Mouse (Mus musculus): Measurements from ENCODE around the gene Tmem248.

Gene Tmem248

DNA sequence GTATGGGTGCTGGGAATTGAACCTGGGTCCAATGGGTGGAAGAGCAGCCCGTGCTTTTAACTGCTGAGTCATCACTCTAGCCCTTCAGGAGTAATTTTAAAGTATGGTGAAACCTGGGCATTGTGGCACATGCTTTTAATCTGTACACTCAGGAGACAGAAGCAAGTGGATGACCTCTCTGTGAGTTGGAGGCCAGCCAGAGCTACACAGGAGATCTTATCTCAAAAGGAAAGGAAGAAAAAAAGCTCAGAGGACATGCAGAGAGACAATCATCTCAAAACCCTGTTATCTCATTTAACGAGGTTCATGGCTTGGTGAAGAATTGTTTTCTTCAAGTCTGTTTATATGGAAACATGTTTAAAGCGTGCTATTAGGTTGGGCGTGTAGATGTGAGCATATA is 12.9 kb upstream of the Tmem248 start:
- DNase-seq (ENCODE audit: low spot score in 2 of 2): no peak

DNA sequence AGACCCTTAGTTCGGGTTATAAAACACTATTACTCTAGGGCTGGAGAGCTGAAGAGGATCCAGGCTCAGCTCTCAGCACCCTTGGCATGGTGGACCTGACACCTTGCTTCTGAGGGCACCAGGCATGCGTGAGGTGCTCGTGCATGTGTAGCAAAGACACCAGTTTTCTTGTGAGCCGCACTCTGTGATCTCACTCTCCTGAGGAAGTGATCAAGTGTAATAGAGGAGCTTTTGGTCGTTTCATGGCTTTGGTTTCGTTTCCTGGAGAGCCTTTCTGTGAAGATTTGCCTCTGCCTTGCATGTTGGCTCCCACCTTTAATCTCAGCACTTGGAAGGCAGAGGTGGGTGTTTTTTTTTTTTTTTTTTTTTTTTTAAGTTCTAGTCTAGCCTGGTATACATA is 12.3 kb upstream of the Tmem248 start:
- no peak for DNase-seq (ENCODE audit: low spot score in 2 of 2)

DNA sequence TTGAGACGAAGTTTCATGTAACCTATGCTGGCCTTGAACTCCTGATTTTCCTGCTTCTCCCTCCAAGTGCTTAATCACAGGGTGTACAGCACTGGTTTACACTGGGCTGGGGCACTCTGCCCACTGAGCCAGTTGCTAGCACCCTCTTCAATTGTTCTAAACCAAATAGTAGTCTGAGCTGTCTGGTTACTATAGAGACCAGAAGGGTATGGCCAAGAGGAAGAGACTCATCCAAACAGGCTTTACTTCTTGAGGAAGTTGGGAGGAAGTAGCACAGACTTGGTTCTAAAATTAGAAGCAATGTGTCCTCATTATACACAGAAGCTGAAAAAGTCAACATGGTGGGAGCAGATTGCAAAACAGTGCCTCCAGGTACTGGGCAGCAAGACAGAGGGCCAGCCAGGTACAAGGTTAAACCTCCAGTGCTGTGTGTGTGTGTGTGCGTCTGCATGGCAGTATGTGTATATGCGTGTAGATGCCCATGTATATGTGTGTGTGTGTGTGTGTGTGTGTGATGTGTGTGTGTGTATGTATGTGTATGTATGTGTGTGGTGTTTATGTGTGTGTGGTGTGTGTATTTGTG is 11.3 kb upstream of the Tmem248 start:
- no peak for DNase-seq (ENCODE audit: low spot score in 2 of 2)

DNA sequence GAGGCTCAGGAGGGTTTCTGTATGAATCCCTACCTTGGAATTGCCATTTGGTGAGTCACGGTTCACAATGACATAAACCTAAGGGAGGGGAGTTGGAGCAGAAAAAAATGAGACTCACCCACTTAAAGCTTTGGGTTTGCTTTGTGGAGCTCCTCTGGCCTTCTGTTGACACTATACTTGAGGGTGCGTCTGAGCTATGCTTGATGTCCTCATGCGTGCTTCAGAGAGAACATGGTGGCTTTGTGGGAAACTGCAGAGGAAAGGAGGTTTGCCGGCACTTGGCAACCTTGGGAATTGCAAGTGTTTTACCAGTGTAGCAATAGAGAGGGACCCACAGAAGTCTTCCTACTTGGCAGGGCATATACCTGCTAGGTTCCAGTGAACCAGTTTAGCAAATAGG is 9.6 kb upstream of the Tmem248 start:
- no peak for DNase-seq (ENCODE audit: low spot score in 2 of 2)

DNA sequence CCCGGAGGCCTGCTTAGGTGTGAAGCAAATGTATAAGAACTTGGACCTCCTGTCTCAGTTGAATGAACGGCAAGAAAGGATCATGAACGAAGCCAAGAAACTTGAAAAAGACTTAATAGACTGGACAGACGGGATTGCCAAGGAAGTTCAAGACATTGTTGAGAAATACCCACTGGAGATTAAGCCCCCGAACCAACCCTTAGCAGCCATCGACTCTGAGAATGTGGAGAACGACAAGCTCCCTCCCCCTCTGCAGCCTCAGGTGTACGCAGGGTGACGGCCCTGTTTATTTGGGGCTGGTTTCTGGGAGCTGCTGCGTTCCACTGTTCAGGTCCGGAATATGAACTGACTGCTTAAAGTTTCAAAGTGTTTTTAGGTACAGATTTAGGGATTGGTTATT is 3.9 kb upstream of the Tmem248 start:
- DNase-seq (ENCODE audit: low spot score in 2 of 2): no peak

DNA sequence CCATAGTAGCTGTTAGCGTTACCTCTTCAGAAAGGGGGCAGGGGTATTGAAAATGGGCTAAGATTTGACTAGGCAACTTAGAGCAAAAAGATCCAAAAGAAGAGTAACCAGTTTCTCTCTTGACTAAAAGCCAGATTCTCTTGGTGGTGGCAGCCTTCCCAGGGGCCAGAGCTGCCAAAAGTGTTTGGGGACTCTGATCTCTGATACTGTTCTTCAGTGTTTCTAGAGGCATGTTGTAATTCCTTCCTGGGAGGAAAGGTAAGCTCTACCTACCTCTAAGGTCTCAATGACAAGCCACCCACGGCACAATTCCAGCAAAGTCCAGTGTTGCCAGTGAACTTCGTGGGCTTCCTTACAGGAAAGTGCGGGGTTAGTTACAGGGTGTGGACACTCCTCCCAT is 525 bp downstream of the Tmem248 start:
- DNase-seq (ENCODE audit: low spot score in 2 of 2): no peak

DNA sequence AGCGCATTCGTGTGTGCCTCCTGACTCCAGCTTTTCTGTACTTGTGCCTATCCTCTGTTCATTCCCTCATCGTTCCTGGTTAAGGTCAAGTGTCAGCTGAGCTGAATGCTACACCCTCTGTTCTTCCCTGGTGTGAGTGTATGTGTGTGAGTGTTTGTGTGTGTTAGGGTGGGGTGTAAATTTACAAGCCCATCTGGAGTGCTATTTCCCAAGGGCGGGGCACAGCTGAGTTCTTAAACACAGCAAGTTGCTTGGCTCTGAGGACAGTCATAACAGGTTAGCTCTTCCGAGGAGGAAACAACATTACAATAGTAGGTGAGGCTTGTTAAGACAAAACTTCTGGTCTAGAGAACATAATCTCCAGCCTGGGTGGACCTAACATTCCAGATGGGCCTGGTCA is 1.5 kb downstream of the Tmem248 start:
- DNase-seq (ENCODE audit: low spot score in 2 of 2): no peak

DNA sequence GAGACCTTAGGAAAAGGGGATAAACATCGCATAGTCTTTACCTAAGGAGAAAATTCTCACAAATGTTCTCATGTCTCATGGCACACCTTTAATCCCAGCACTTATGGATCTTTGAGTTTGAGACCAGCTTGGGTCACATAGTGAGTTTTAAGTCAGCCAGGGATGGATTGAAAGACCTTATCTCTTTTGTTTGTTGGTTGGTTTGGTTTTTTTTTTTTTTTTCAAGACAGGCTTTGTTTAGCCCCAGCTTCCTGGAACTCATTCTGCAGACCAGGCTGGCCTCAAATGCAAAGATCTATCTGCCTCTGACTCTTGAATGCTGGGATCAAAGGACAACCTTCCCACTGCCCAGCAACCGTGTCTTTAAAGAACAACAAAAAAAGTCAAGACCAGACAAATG is 4.4 kb downstream of the Tmem248 start:
- DNase-seq (ENCODE audit: low spot score in 2 of 2): no peak

DNA sequence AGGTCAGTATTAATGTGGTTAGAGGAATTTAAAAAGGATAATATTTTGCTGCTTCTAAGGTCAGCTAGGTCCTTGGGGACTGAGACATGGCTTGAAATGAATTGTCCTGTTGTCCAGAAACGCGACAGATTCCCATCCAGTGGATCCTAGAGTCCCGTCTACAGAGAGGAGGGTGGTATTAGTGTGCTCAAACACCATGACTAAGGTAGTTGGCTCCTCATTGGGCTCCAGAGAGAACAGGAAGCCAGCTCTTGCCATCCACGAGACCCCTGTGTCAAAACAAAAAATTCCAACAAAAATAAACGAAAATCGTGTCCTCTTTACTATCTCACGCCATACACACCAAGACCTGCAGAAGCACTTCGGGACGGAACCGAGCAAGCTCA is 4.9 kb downstream of the Tmem248 start:
- DNase-seq (ENCODE audit: low spot score in 2 of 2): no peak

DNA sequence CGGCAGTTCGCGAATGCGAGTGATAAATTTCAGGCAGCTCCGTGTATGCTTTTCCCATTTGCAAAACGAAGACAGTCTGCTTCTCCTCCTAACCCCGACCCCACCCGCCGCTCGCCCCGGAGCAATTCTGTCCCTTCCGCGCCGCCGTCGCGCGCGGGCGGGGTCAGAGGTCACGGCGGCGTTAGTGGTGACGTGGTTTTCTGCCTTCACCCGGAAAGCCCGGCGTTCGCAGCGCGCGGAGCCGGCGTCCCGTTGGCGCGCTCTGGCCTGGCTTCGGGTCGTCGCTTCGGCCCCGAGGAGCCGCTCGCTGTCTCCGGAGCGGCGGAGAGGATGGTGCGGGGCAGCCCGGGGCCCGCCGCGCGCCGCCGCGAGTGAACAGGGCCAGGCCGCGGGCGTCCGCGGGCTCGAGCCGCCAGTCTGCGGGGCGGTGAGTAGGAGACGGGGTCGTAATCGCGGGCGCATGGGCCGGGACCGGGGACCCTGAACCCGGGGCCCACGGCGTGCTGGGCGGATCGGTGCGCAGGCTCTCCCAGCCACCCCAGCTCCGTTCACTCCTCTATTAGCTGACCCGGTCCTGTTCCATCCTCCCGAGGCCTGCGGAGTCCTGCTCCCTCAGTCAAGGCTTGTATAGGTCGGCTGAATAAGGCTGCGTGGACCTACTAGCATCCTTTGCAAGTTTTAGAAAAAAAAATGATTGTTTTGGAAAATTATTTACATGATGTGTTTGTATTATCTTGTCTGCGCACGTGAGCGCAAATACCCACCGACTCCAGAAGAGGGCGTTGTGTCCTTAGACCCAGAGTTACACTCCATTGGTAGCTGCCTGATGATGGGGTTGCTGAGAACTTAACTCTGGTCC is 5.5 kb downstream of the Tmem248 start:
- DNase-seq (ENCODE audit: low spot score in 2 of 2): peak; percentile 93

DNA sequence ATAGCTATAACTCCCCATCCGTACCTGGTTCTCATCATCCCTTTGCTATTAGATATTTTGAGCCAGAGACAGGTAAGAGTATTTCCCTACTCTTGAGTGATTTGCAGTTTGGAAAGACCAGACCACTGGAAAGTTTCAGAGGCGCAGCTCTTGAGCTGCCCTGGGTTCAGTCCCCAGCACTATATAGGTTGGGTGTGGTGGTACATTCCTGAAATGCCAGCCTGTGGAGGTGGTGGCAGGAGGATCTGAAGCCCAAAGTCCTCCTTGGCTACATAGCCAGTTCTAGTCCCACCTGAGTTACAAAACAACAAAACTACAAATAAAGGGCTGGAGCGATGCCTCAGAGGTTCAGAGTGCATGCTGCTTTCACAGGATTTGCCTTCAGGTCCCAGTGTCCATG is 9.9 kb downstream of the Tmem248 start:
- DNase-seq (ENCODE audit: low spot score in 2 of 2): no peak

DNA sequence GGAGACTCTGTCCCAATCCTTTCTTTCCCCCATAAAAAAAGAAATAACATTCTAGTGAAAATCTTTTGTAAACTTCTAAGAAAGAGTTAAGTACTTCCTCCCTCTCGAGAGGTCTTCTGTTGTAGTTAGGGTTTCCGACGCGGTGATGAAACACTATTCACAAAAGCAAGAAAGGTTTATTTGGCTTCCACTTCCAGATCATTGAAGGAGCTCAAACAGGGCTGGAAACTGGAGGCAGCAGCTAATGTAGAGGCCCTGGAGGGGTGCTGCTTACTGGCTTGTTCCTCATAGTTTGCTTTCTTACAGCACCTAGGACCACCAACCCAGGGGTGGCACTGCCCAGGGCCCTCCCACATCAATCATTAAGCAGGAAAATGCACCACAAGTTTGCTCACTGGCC is 11.2 kb downstream of the Tmem248 start:
- DNase-seq (ENCODE audit: low spot score in 2 of 2): no peak

DNA sequence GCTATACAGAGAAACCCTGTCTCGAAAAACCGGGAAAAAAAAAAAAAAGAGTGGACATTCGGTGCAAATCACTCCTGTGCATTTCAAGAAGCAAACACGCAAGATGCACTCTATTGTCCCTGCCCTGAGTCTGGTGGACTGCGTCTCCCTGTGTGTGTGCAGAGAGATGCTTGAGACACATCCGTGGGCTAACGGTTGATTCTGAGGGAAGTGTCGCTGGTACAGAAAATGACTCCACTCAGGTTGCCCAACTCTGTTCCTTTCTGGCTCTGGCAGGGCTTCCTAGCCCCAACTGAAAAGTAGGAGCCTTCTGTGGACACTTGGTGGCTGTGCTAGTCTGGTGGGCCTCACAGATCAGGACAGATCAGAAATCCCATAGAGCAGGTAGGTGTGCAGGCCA is 19.4 kb downstream of the Tmem248 start:
- no peak for DNase-seq (ENCODE audit: low spot score in 2 of 2)

DNA sequence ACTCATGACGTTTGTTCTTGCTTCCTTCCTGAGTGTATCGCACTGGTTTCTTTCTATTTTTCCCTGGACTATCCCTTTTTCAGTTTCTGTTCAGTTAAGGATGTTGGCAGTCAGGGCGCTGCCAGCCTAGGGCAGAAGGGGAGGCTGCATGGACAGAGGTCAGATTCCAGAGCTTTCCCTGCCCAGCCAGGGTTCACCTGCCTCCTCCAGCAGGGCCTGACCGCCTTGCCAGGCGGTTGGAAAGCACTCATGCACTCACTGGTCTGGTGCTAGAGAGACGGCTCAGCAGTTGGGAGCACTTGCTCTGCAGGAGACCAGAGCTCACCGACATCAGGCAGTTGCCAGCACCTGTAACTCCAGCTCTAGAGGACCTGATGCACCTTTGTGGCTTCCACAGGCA is 22.4 kb downstream of the Tmem248 start:
- DNase-seq (ENCODE audit: low spot score in 2 of 2): no peak

DNA sequence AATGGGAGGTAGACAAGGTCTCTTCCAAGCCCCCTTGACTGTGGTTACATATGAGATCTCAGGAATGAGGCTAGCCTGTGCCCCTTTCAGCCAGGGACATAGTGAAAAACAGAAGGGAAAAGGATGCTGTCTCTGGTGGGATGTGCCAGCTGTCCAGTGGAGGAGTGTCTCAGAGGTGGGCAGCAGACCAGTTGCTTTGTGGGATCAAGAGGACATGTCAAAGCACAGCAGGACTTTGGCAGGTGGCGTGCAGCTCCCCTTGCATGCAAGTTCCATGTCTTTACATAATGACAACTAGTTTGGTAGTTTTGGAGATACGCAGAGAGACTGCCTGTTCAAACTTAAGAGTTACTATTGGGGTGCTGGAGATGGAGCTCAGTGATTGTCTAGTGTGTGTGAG is 23.0 kb downstream of the Tmem248 start:
- no peak for DNase-seq (ENCODE audit: low spot score in 2 of 2)

DNA sequence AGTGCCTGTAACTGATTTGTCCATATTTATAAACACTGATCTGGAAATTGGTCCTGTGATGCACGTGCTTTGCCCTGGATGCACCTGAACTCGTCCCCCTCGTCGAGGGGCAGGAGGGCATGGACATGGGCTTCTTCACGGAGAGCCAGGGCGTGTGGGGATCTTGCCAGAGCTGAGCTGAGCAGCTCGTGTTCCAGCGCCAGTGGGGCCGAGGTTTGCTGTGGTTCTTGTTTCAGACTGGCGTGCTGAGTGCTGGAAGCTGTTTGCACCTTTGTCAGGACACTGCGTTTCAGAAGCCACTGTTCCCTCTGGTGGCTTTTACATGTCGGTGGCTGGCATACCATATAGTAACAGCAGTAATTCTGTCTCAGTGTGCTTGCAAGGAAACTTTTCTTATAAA is 24.5 kb downstream of the Tmem248 start:
- no peak for DNase-seq (ENCODE audit: low spot score in 2 of 2)

DNA sequence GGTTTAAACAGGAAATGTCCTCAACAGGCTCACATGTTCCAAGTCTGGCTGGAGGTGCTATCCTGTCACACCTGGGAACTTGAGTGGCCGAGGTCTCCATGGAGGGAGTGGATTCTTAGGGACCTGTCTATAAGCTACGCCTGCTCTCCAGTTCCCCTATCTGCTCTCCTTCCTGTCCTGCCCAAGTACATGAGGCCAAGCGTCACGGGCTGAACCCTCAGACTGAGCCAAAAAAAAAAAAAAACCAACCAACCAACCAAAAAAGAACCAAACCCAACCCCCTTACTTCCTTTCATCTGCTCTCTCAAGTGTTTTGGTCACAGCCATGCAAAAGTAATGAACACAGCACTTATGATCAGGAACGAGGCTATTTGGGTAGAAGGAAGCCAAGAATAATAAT is 30.9 kb downstream of the Tmem248 start:
- DNase-seq (ENCODE audit: low spot score in 2 of 2): no peak

DNA sequence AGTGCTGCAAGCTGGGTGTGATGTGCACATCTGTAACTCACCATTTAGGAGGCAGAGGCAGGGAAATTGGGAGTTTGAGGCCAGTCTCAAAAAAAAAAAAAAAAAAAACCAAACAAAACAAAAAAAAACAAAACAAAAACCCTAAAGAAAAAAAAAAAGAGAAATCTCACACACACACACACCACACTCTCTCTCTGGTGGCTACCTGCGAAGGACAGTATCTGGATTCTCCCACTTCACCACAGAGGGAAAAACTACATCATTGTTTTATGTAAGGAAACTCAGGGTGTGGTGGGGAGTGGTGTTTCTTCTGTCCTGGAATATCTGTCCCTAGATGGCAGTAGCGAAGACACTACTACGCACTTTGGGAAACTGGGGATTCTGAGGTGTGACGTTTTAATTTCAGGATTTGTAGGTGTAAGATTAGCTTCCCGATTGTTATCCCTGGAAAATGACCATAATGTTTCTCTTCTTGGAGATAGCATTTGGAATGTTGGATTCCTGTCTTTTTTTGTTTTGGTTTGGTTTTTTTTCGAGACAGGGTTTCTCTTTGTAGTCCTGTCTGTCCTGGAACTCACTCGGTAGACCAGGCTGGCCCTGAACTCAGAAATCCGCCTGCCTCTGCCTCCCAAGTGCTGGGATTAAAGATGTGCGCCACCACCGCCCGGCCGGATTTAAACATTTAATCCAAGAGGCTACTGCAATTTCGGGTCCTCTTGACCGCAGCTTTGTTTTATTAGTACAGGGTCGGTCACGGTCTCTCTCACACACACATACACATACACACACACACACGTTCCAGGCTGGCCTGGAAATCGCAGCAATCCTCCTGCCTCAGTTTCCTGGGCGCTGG is 37.5 kb downstream of the Tmem248 start:
- DNase-seq (ENCODE audit: low spot score in 2 of 2): peak; percentile 58 to 63

DNA sequence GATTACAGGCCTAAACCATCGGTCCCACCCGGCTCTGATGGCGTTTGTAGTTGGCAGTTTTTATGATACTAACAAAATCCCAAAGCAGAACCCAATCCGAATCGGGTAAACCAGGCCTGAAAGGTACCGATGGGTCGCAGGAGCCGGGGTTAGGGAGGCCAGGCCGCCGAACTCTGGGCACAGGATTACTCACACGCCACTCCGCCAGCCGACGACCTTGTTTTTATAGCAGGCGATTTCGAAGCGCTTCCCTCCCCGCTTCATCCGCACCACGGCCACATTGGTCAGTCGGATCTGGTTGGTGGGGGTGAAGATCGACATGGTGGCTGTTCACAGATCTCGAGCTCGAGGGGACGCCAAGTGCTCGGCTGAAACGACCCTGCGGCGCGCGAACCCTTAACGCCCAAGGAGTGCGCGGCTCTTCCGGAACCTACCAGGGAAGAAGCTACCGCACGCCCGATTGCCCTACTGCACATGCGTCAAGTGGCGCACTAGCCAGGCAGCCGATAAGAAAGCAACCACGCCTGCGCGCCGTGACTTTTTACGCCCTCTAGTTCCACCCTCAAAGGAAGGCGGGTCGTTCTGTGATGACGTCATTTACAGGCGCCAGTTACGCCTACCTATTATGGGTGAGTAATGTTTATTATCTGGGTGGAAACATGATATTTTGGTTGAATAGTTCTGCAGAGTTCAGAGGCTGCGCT is 38.3 kb downstream of the Tmem248 start, which contains the start of the genes Sbds and Tyw1:
TSS of gene Sbds (minus strand) at position 514 of the 704 bp plus-strand sequence.
TSS of gene Tyw1 (plus strand) at position 603 of the 704 bp plus-strand sequence.
- DNase-seq (ENCODE audit: low spot score in 2 of 2): peak; percentile 98 to 99

DNA sequence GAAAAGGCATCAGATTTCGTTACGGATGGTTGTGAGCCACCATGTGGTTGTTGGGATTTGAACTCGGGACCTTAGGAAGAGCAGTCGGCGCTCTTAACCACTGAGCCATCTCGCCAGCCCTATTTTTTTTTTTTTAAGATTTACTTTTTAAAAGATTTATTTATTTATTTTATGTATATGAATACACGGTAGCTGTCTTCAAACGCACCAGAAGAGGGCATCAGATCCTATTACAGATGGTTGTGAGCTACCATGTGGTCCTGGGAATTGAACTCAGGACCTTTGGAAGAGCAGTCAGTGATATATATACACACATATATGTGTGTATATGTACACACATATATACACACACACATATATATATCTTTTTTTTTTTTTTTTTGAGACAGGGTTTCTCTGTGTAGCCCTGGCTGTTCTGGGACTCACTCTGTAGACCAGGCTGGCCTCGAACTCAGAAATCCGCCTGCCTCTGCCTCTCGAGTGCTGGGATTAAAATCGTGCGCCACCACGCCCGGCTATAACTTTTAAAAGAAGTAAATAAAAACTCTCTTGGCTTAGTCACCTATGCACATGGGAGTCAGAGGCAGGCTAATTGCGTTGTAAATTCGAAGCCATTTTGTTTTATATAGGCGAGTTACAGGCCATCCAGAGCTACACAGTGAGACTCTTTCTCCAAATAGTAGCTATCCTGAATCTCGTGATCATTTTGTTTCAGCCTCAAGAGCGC is 39.1 kb downstream of the Tmem248 start:
- DNase-seq (ENCODE audit: low spot score in 2 of 2): peak in 1 of 2 experiments; percentile 17

DNA sequence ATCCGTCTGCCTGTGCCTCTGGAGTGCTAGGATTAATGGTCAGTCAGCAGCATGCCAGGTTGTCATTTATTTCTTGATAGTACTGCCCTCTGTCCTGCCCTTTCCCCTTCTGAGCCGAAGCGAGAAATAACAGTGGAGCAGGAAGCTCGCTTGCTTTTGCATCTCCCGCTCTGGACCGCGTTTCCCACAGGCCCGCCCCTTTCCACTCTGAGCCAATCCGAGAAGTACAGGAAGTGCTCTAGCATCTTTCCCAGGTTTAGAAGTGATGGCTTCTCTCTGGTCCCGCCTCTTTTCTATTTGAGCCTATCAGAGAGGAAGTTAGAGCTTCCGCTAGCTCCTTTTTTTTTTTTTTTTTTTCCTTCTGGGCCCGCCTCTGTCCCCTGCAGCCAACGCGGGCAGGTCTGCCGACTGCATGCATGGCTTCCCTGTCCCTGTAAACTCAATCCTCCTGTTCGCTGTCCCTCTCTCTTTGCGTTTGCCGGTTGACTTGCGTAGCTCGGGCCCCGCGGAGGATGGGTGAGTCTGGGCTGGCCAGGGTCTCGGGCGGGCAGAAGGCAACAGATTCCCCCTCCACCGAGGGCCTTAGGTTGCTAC is 39.9 kb downstream of the Tmem248 start:
- peak; percentile 97 for DNase-seq (ENCODE audit: low spot score in 2 of 2)
